Mouse (Mus musculus) left cerebral cortex, adult 8-10 months (tissue): Measurements from ENCODE around the gene Bhlhe23. TPM values are rescaled to one million over a fixed set of nuclear protein-coding genes. Genes with fewer than 3 reads are reported as not detected.

Experiments
- DNase-seq, 2 experiments: peaks; one replicate each; pipeline ENCODE4 v3.0.0; 2022; ENCODE audit warnings: low spot score in 2 of 2
- total RNA-seq, 4 experiments: library from RNA; stranded (reverse); gene quantifications; 2 replicates each; pipeline ENCODE4 v1.2.4; 2022

Bhlhe23 gene
- not detected for total RNA-seq

GRCm38 (mm10) chr2:180776793-180777192 is at the start of gene Bhlhe23:
Gene Bhlhe23 (minus strand): TSS chr2:180776900.
- DNase-seq = no peak

- peak; percentile 63 to 85 for DNase-seq
Measured at GRCm38 (mm10) chr2:180825147-180825941, 48.6 kb upstream of the Bhlhe23 start.

- peak in 1 of 2 experiments; percentile 82 for DNase-seq
Measured at GRCm38 (mm10) chr2:180824724-180825123, 48.0 kb upstream of the Bhlhe23 start.

GRCm38 (mm10) chr2:180824061-180824460 is 47.4 kb upstream of the Bhlhe23 start:
- DNase-seq = peak; percentile 48 to 64

GRCm38 (mm10) chr2:180822476-180822875 is 45.8 kb upstream of the Bhlhe23 start:
- DNase-seq = peak in 1 of 2 experiments; percentile 82

GRCm38 (mm10) chr2:180819504-180819903 is 42.8 kb upstream of the Bhlhe23 start:
- DNase-seq = no peak

GRCm38 (mm10) chr2:180816440-180817065 is 39.9 kb upstream of the Bhlhe23 start:
- DNase-seq = no peak

GRCm38 (mm10) chr2:180813982-180814568 is 37.4 kb upstream of the Bhlhe23 start:
- no peak for DNase-seq

- no peak for DNase-seq
Measured at GRCm38 (mm10) chr2:180811002-180811401, 34.3 kb upstream of the Bhlhe23 start.

- DNase-seq = no peak
Measured at GRCm38 (mm10) chr2:180809510-180809909, 32.8 kb upstream of the Bhlhe23 start.

GRCm38 (mm10) chr2:180805966-180806365 is 29.3 kb upstream of the Bhlhe23 start:
- peak; percentile 51 to 56 for DNase-seq

GRCm38 (mm10) chr2:180796008-180796407 is 19.3 kb upstream of the Bhlhe23 start:
- no peak for DNase-seq

GRCm38 (mm10) chr2:180795597-180795996 is 18.9 kb upstream of the Bhlhe23 start:
- no peak for DNase-seq

- DNase-seq = no peak
Measured at GRCm38 (mm10) chr2:180794422-180794821, 17.7 kb upstream of the Bhlhe23 start.

- DNase-seq = peak in 1 of 2 experiments; percentile 41
Measured at GRCm38 (mm10) chr2:180791674-180792073, 15.0 kb upstream of the Bhlhe23 start.

GRCm38 (mm10) chr2:180788843-180789242 is 12.1 kb upstream of the Bhlhe23 start:
- DNase-seq = no peak

- no peak for DNase-seq
Measured at GRCm38 (mm10) chr2:180788386-180788785, 11.7 kb upstream of the Bhlhe23 start.

- no peak for DNase-seq
Measured at GRCm38 (mm10) chr2:180787566-180788232, 11.0 kb upstream of the Bhlhe23 start.

GRCm38 (mm10) chr2:180786732-180787131 is 10.0 kb upstream of the Bhlhe23 start:
- no peak for DNase-seq

GRCm38 (mm10) chr2:180780282-180780681 is 3.6 kb upstream of the Bhlhe23 start:
- DNase-seq = no peak

GRCm38 (mm10) chr2:180779226-180780104 is 2.8 kb upstream of the Bhlhe23 start:
- peak in 1 of 2 experiments; percentile 42 for DNase-seq
